Mouse (Mus musculus) cerebellum, adult 11 months (tissue): Measurements from ENCODE around the gene Car5a.

Experiments
- DNase-seq: peaks from one replicate; pipeline ENCODE4 v3.0.0; 2022

The Car5a gene

DNA sequence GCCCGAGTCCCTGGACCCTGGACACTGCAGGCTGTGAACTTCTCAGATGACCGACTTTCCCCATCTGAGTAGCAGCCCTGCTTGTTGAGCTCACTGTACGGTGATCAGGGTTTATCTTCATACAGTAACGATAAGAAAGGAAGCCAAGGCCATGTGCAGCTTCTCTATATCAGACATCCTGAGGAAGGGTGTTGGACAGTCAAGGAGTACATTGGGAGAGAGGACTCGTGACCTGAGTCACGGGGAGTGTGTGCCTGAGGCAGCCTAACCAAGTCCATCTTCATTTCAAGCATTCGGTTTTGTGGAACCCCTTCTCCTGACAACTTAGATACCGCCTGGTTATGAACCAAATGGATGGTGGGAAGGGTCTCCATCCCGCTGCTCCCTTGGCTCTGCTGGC lies 69.2 kb downstream of the Car5a start:
- DNase-seq: no peak

GRCm38 (mm10) chr8:121875045-121875444 lies 69.7 kb downstream of the Car5a start:
- no peak for DNase-seq

DNA sequence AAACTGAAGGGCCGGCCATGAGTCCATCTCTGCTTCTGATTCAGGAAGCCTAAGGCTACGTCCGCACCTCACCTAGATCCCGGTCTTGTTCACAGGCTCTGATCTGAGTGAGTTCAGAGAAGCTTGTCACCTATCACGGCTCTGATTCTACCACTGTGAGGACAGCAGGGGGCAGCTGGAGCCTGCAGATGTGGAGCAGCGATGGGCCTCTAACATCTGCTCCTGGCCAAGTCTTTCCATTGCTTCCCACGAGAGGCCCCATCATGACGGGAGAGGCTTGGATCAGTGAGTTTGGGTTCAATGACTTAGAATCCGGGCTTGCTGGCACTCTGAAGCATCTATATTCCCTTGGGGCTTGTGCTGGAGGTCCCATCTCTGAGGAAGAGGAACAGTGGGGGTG lies 70.7 kb downstream of the Car5a start:
- no peak for DNase-seq

GRCm38 (mm10) chr8:121871833-121872440 lies 72.8 kb downstream of the Car5a start:
- no peak for DNase-seq

DNA sequence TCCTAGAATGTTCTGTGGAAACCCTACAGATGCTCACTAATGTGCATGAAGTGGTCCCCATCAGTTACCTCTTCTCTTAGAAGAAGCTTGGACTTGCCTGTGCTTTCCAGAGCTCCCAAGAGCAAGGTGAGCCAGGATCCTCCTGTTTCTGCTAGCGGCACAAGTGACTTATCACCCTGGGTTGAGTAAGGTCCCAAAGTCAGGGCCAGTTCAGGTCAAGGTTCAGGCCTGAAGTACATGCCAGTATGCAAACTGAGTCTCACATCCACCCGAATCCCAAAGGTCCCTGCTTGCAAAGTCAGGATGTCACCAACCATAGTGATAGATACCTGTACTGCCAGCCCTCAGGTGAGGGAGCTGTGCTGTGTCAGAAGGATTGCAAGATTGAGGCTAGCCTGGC lies 74.5 kb downstream of the Car5a start:
- DNase-seq: no peak

DNA sequence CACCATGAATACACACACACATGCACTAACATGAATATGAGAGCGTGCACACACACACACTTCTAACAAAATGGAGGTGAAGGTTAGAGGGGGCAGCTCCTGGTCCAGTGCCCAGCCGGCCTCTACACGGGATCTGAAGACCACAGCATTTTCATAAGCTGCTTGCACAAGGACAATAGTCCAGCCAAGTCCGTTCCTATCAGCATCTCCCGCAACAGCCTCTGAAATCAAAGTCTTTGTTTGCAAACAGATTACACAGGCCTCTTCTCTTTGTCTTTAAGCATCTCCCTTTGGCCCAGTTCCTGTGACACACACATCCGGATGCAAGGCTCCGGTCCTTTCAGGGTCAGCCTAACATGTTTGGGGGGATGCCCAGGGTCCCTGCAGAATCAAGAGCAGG lies 75.8 kb downstream of the Car5a start:
- DNase-seq: no peak

DNA sequence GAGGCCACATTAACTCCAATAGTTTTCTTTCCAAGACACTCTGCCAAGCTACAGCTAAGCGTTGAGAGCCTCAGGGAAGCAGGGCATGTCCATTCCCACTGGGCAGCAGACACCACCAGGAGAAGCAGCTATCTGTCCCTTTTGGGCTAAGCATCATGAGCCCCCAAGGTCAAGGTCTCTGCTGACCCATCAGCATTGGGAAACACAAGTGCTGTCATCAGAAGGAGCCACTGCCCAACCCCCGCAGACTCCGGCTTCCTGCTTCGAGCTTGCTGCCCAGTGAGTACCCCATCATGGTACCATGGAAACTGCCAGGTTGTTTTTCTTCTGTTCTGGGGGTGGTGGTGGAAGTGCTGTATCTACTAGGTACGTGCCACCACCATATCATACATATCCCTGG lies 76.5 kb downstream of the Car5a start:
- no peak for DNase-seq
